Mouse (Mus musculus): ENCODE measurements around the gene Cenpv.
A peak's percentile ranks its signal among the peaks of the same experiment; 100 is the strongest.

GRCm38 (mm10) chr11:62496151-62496715, 42.8 kb downstream of the Cenpv start:
- TF ChIP-seq CTCF (IDR thresholded peaks at IDR 0.05; ENCODE audit: extremely low read depth, insufficient read depth, low read length): peak; percentile 47; the same call in 1 of the 2 replicates
- no peak for TF ChIP-seq POLR2A (IDR thresholded peaks at IDR 0.05; ENCODE audit: extremely low read depth, insufficient read depth, low read length)
